Mouse (Mus musculus) left cerebral cortex, adult 18-20 months (tissue): ENCODE measurements around the gene Tmco5. TPM values are rescaled to one million over a fixed set of nuclear protein-coding genes. Genes with fewer than 3 reads are reported as not detected.
"Not testable (repeated sequence)": the region's sequence is repeated elsewhere in the genome, so short reads cannot be mapped to it uniquely, and the experiment has no call there.

Source experiments
- DNase-seq, 2 experiments: peaks; one replicate each; pipeline ENCODE4 v3.0.0; 2021 to 2022; ENCODE audit warnings: low spot score in 2 of 2, mixed read lengths in 1 of 2
- total RNA-seq, 2 experiments: library from RNA; stranded (reverse); gene quantifications; 2 replicates each; pipeline ENCODE4 v1.2.3; 2021

Gene Tmco5
- total RNA-seq, 2 experiments from 2014 or later, result 2.5 to 2.9 TPM

GRCm38 (mm10) chr2:116922580-116923500 lies 44.3 kb downstream of the Tmco5 start:
- DNase-seq, result no peak

GRCm38 (mm10) chr2:116923684-116924083 lies 45.2 kb downstream of the Tmco5 start:
- peak in 1 of 2 experiments; percentile 52 for DNase-seq

GRCm38 (mm10) chr2:116924292-116924691 lies 45.8 kb downstream of the Tmco5 start:
- no peak for DNase-seq

GRCm38 (mm10) chr2:116925230-116925629 lies 46.7 kb downstream of the Tmco5 start:
- no peak for DNase-seq

GRCm38 (mm10) chr2:116932218-116932617 lies 53.7 kb downstream of the Tmco5 start:
- DNase-seq, result no peak

- DNase-seq, result not testable (repeated sequence)
These were observed 55.7 kb downstream of the Tmco5 start for GRCm38 (mm10) chr2:116934236-116934635.

- no peak for DNase-seq
These were observed 56.3 kb downstream of the Tmco5 start for GRCm38 (mm10) chr2:116934776-116935175.

GRCm38 (mm10) chr2:116936371-116936770 lies 57.9 kb downstream of the Tmco5 start:
- DNase-seq, result no peak

- DNase-seq, result no peak
These were observed 58.7 kb downstream of the Tmco5 start for GRCm38 (mm10) chr2:116937166-116937565.

- no peak for DNase-seq
These were observed 63.3 kb downstream of the Tmco5 start for GRCm38 (mm10) chr2:116941816-116942215.

Other genes starting within 250 kb of the Tmco5 start
- 100 to 1,000 TPM; 169 to 186 TPM for gene Spred1, start 242.7 kb downstream of the Tmco5 start, total RNA-seq